Mouse (Mus musculus): ENCODE results near the gene Plxna2.

GRCm38 (mm10) chr1:194764951-194765350 lies 146.9 kb downstream of the Plxna2 start:
- TF ChIP-seq MAX (IDR thresholded peaks at IDR 0.05; ENCODE audit: low read length), result no peak
- no peak for TF ChIP-seq MYC (IDR thresholded peaks at IDR 0.05; ENCODE audit: low read depth, low read length)
- TF ChIP-seq POLR2AphosphoS2 (IDR thresholded peaks at IDR 0.05; ENCODE audit: low read length), result no peak
- no peak for TF ChIP-seq CHD1 (IDR thresholded peaks at IDR 0.05; ENCODE audit: low read depth, low read length)
- TF ChIP-seq POLR2A (IDR thresholded peaks at IDR 0.05; ENCODE audit: control insufficient read depth in 1 of 2, insufficient read depth in 1 of 2, low read depth in 1 of 2, low read length in 2 of 2, poor library complexity in 1 of 2), result no peak

Data from MEL (cell line).